Mouse (Mus musculus) ES-E14 (cell line): ENCODE data around the gene 4930432M17Rik.

ENCODE experiments used
- CHD2 ChIP-seq: IDR thresholded peaks from 2 replicates; pipeline ENCODE4 v1.6.1; 2014; ENCODE audit warnings: mild to moderate bottlenecking, low read depth, low read length, inconsistent platforms
- HCFC1 ChIP-seq: IDR thresholded peaks from 2 replicates; pipeline ENCODE4 v1.6.1; 2012; ENCODE audit warnings: low read length, inconsistent platforms, borderline replicate concordance; ENCODE audit not compliant: insufficient read depth
- MAFK ChIP-seq: IDR thresholded peaks from 2 replicates; pipeline ENCODE4 v1.6.1; 2014; ENCODE audit warnings: mild to moderate bottlenecking, low read depth, low read length, inconsistent platforms; ENCODE audit not compliant: insufficient read depth
- ZC3H11A ChIP-seq: IDR thresholded peaks from 2 replicates; pipeline ENCODE4 v1.6.1; 2012; ENCODE audit warnings: low read depth, mild to moderate bottlenecking, inconsistent platforms, low read length, borderline replicate concordance
- ZNF384 ChIP-seq: IDR thresholded peaks from 2 replicates; pipeline ENCODE4 v1.6.1; 2012; ENCODE audit warnings: low read depth, low read length, inconsistent platforms

GRCm38 (mm10) chr3:121713151-121713701 is 42.7 kb downstream of the 4930432M17Rik start:
- TF ChIP-seq ZC3H11A, result no peak
- no peak for TF ChIP-seq ZNF384
- TF ChIP-seq MAFK, result peak; percentile 92
- no peak for TF ChIP-seq CHD2
- no peak for TF ChIP-seq HCFC1
